Mouse (Mus musculus) layer of hippocampus, adult 9-10 months (tissue): ENCODE measurements around the gene Rag2.

ENCODE experiments used
- DNase-seq: peaks from one replicate; pipeline ENCODE4 v3.0.0; 2022; ENCODE audit warnings: low spot score

Rag2 gene

DNA sequence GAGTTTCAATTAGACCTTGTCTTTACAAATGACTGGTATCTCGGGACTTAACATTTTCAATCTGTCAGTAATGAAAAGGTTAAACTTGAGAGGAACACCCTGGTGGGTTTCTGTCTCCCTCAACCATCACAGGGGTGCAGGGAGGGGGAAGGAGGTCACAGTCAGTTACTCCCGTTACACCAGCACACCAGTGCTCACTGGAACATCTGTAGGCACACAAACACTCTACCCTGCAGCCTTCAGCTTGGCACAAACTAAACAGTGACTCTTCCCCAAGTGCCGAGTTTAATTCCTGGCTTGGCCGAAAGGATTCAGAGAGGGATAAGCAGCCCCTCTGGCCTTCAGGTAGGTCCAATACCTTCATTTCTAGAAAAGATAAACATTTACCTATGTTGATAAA is at the start of gene Rag2:
Rag2 (plus strand) TSS at position 193 of the 400 bp plus-strand sequence.
- DNase-seq, result no peak

DNA sequence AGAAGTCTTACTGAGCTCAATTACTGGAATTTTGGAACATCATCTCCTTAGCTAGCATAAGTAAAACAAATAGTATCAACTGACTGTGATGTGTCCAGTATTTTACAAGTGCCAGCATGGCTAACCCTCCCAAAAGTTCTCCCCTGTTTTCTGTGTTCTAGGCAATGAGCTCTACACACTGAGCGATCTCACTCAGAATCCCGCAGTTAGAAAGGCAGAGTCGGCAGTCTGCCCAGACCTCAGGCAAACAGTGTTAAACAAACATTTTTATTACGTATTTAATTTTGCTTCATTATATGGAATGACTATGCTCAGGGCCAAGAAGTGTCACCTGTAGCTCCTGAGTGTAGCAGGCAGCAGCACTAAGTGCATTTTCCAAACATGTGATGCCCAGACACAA is 47.3 kb upstream of the Rag2 start:
- no peak for DNase-seq

DNA sequence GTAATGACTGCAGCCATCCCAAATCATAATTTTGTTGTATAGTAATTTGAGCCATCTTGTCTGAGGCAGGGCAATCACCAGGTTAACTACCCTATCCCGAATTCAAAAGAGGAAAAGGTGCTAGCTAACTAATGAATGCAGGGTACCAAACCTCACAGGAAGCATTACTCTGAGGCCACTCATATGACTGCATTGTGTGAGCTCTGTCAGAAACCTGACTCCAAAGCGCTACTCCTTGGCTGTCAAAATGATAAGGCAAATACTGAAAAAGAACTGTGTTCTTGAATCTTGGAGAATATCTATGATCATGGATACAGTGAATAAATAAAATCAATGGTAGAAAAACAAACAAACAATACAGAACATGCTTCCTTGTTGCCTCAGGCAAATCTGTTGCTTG is 44.5 kb upstream of the Rag2 start:
- no peak for DNase-seq

DNA sequence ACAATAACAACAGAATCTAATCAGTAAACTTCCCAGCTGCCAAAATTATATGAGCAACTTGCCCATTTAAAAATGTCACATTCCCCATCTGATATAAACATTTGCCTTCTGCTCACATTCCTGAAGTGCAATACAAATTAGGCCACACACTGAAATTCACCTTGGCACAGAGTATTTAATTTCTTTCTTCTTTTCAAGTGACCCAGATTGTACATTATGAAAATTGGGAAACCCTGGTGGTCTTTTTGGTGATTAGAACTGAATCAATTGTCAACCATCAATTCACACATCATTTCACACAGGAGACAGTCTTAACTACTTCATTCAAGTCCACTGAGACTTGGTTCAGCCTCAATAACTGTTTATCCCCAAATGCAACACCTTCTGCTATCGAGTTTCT is 44.1 kb upstream of the Rag2 start:
- DNase-seq, result no peak

DNA sequence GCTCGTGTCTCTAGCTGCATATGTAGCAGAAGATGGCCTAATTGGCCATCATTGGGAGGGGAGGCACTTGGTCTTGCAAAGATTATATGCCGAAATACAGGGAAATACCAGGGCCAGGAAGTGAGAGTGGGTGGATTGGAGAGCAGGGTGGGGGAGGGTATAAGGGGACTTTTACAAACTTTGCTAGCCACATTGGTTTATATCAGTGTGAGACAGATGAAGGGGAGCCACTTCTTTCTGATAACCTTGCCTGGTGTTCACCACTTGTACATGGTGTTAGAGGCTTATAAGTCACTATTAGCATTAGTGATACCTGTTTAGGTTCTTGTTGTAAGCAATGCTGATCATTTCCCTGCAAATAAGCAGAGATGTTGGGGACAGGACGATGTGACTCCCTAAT is 43.5 kb upstream of the Rag2 start:
- no peak for DNase-seq

DNA sequence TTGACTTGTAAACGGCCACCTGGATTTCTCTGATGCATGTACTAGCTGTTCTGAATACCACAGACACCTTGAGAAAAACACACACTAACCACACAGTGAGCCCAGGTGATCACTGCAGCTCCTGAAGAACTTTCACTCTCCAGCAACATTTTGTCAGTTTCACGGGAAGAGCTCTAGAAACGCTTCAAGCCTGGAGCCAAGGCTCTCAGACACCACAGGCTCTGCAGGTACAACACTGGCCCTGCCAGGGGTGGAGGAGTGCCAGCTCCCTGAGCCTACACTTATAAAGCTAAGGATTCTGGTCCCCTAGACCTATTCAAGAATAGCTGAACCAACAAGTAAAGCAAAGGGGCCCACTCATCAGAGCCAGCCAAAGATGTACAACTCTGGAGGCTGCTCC is 43.1 kb upstream of the Rag2 start:
- no peak for DNase-seq

DNA sequence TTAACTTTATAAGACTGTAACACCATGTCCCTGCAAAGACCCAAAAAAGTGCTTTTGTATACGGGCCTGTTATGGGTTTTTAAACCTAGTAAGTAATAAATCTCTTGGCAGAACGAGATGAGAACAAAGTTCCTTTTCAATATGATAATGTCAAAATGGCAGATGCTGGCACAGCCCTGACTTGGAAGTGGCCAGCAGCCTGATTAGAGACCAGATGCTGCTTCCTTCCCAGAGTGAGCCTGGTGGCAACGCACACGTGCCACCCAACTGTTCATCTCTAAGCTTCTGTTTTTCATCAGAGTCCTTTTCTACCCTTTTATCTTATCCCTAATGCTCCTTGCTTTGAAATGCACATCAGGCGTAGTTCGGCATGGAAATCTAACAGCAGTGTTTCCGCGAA is 33.2 kb upstream of the Rag2 start:
- no peak for DNase-seq

DNA sequence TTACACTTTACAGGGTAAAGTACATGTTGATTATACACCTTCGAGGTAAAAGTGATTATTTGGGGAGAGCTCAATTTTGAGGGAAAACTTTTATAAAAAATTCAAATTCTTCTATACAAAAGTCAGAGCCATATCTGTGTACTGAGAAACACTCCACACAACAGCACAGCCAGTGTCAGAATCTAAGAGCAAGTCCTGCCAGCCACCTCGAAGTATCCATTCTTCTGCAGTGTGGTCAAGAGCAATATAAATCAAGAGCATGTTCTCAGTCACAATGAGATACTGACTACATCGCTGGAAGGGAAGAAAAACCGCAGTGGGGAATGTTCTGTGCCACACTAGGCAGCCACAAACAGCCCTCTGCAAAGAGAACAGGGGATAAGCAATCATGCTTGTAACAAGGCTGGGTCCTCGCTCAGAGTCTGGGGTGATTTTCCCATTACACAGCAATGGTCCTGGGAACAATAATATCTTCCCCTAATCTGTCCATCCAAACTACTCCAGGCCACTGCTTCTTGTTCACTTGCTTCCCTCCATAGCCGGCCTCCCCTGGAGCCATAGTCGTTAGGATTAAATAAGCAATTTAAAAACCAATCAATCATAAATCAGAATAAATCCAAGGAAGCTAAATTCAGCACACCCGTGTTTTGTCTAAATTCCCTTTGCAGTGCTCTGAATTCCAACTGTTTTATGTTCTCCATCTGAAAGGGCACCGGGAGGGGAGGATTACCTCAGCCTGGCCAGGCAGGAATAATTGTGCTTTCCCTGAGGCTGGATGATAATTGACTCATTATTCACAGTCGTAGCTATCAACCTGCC is 32.3 kb upstream of the Rag2 start:
- DNase-seq, result no peak

DNA sequence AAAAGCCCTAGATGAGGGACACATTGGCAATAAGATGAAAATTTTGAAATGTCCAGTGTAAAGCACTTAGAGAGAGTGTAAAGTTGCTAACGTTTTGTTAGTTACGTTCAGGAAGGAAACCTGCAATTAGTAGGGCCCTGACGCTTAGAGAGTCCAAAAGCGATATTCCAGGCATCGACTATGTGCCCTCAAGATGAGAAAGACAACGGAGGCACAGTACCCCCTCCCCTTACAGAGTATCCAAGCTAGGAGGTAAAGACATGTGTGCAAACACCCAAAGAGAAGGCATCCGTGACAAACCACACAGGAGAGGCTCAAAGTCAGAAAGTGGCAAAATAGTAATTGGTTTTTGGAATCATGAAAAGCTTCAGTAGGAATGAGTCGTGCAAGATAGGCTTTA is 31.6 kb upstream of the Rag2 start:
- no peak for DNase-seq

DNA sequence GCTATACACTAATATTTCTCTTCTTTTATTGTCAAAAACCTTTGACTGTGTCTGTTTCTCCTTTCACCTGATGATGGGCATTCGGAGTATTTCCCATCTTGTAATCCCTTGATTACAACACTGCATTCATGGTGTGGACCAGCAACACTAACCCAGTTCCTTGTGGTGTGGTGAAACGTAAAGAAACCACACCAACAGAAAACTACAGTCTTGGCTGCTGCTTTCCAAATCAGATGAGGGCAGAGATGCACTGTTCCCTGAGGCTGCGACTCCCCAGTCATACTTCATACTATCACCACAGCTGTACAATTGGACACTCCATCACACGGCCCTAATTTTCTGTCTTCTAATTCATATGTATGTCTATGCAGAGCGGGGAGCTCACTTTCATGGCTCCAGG is 29.8 kb upstream of the Rag2 start:
- no peak for DNase-seq

DNA sequence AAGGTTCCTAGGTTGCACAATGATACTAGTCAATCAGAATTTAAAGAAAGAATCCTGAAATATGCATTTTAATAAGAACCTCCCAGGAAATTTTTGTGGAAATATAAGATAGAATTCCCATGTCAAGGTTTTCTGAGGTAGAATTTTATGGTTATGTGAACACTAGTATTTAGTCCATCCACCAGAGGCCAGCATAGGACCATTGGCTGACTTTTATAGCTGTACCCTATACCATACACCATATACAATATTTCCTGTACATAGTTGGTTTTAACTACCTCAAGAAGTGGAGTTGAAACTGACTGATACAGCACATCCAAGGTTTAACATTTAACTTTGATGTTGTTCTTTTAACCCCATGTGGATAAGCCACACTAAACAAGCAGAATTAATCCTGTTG is 27.3 kb upstream of the Rag2 start:
- DNase-seq, result no peak

DNA sequence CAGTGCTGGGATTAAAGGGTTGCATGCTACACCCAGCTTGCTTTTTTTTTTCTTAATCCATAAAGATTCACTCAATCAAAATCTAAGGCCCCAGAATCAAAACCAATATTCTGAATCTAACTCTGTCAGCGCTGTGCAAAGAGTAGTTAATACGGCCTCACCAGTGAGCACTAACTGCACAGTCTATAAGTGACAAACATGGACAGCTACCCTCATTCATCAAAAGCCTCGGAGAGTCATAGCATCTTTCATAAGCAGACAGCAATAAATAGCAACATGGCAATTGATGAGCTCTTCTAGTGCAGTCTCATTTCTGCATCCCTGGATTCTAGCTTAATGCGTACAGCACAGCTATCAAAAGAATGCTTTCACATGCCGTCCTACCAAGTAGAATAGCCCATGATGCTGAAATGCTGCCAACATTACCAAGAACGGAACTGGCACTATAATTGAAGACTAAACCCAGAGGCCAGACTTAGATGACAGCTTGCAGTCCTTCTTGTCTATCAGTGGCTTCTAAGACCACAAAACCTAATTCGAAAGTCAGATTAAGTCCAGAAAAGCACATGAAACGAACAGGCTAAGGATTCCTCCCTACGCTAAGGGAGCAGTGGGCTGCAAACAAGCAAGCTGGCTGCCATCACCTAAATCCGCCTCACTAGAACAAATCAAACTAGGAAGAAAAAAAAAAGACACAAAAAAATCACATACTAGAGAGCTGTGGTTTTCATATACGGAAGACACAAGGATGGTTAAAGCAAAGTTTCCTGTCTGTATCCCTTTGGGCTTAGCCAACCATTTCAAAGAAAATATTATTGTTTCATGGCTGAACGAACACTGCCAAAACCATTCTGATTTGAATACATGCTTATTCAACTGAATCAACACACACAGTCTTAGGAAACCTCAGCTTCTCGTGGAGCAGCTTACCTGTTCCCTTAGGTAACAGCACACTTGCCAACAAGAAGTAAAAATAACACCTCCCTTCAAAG is 26.0 kb upstream of the Rag2 start:
- no peak for DNase-seq

DNA sequence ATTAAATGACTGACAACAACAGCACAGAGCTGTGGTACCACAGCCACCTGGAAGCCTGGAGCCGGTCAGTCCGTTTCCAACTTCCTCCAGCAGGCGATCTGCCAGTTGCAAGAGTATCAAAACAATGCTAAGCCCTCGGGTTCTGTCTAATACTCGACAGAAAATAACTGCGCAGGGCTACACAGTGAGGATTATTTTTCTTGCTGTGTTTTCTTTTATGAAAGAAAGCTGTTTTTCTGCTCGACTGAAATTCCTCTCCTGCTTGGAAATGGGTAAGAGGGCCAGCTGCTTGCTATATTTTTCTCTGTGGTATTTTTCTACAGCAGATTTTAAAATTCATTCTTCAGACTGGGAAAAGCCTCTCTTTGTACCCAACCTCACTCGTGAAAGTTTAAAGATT is 23.8 kb upstream of the Rag2 start:
- DNase-seq, result no peak

DNA sequence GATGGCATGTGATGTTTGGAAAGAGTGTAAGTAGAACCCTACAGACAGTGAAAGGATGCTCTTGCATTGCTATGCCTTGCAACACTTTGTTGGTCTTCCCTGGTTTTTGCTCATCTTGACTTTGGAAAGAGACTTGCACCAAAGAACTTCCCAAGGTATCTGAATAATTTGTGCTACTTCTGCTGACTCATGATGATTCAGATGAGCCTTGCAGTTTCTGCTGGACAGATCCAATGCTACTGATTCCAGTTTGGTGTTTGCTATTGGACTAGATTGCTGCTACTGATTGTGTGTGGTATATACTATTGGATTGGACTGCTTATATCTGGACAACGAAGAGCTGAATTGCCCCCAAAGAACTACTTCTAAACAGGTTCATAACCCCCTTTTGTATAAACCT is 21.4 kb upstream of the Rag2 start:
- no peak for DNase-seq

DNA sequence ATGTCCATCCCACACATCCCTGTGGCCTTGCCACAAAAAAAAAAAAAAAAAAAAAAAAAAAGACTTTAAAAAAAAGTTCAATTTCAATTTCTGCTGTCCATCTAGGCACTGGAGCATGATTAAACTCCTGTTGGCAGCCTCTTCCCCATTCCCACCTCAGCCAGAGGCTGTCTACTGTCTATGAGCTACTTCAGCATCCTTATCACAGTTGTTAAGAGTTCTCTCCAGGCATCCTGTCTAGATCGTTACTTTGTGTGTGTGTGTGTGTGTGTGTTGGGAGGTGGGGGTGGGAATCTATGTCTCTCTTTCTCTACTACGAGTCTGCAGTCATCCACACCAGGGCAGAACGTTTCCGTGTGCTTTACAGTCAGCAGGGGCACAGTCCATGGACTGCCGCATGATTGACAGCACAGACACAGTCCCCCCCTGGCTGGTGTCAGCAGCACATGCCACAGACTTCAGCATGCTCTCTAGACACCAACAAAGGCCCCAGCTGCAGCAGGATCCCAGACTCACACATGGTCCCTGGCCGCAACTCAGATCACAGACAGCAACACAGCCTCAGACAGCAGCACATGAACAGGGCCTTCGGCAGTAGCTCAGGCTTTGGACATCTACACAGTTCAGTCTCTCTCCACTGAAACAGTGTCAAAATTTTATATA is 16.2 kb upstream of the Rag2 start:
- no peak for DNase-seq

DNA sequence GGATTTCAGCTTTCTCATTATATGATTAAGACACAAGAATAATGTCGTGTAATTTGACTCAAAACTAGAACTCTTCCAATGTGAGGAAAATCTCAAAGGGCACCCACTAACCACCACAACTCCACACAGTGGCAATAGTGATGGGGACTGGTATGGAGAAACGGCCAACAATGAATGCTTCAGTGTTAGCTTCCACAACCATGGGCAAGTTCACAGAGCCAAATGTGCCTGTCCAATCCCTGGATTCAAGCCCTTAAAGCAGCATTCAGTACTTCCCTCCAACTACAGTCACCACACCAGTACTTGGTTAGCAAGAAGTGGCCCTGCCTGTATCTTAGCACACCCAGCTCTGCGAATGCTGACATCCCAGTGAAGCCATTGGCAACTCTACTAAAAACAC is 13.7 kb upstream of the Rag2 start:
- no peak for DNase-seq

DNA sequence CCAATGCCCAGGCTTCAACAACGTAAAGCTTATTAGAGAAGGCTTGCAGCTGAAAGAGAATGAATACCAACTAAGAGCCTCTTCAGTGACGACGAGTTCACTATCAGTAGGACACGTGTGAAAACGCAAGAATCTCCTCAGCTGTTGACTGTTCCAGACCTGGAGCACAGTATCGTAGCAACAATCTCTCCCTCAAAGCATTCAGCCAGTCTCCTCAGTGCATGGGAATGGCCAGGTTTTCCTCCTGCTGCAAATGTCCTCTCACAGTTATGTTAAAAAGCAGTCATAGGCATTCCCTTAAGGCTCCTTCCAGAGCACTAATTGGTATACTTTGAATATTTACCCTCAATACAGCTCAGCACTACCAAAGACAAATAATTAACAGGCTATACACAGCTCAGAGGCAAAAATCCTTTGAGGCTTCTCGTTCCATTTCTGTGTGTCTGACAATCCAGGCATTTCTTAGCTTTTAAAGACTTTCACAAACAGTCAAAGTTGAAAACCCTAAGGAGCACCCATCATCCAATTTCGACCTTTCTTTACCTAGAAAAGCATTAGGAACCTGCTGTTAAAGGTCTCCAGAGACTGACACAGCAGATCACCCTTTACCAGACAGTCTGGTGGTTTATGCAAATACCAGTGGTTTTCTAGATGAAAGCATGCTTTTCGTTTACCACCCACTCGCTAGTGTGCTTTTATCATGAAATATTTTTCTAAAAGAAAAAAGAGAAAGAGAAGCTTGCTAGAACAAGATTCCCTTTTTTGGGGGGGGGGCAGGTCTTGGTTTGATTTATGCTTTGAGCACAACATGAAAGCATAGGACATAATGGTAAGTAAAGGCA is 8.8 kb upstream of the Rag2 start:
- DNase-seq, result no peak

DNA sequence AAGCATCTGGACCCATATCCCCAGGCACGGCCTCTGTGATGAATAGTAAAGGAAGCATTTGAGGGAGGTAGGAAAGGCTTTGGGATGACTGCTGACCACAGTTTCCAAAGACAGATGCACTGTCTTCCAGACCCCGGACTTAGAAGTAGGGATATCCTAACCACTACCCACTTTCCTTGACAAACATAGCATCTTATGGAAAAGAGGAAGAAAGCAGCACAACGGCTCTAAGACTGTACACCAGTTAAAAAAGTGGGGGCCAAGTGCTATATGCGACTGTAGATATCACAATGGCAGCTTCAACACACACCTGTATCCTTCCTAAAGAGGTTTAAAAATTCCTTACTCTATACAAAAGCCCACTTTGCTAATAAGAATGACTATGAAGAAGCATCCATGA is 6.1 kb upstream of the Rag2 start:
- DNase-seq, result no peak

DNA sequence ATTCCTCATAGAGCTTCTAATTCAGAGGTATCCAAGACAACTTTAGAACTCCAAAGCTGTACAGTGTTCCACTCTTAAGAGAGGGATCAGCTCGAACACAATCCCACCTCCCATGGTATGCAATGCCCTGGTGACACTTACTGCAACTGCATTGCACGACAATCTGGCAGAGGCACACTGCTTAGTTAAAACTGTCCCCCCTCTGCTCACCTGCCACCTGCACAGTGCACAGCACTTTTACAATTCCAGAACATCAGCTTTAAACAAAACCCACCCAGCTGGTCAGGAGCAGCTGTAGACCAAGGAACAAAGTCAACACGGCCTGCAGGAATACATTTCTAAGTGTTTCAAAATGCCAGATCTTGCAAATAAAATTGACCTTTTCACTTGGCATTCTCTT is 3.6 kb upstream of the Rag2 start:
- no peak for DNase-seq

DNA sequence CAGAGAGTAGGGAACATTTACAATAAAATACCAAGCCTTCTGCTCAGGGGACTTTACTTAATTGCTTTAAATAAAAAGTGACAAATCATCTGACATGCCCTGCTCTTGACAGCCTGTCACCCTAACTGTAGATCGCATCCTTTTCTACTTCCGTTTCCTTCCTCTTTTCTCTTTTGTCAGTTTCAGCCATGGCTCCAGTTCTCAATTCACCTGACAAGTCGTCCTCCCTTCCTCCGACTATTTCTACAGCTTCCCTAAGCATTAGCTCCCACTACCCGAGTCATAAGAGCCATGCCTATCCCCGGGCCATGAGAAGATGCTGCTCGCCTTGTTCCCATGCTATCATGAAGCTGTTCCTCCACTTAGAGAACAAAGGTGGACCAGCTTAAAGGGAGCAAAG is 2.9 kb upstream of the Rag2 start:
- DNase-seq, result no peak

DNA sequence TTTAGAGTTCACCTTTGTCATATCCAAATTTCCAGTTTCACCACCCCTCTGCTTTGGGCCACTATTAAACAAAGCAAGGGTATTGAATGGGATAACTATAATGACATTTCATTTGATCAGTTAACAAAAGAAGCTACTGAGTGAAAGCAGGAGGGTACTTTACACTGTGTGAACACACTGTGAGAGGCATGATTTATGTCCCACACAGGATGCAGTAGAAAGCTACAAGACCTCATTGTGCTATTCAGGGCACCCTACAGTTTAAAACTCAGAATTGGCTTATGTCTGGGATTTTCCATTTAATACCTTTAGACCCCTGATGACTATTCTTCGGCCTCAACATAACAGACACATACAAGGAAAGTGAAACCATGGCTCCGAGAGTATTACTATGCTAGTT is 1.5 kb upstream of the Rag2 start:
- no peak for DNase-seq

DNA sequence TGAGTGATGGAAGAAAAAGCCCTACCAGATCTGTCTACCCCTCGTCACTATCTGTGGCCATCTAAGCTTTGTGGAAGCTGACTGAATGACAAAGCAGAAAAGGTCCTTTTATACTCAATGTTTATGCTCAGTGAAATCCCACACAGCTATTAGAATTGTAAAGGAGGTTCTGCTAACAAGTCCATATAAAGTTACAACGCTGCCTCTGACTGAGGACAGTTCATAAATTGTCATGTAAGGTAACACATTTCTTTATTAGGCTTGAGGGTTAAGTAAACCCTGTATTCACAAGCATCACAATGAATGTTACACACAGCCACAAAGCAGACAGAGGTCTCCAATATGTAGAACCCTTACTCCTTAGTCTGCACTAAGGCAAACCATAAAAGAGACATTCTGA is 507 bp upstream of the Rag2 start:
- DNase-seq, result no peak
